Mouse (Mus musculus) right cerebral cortex, postnatal 14 days (tissue): Measurements from ENCODE around the gene Gpd2.

Experiments
- DNase-seq: peaks from one replicate; pipeline ENCODE4 v3.0.0; 2022

Gene Gpd2

DNA sequence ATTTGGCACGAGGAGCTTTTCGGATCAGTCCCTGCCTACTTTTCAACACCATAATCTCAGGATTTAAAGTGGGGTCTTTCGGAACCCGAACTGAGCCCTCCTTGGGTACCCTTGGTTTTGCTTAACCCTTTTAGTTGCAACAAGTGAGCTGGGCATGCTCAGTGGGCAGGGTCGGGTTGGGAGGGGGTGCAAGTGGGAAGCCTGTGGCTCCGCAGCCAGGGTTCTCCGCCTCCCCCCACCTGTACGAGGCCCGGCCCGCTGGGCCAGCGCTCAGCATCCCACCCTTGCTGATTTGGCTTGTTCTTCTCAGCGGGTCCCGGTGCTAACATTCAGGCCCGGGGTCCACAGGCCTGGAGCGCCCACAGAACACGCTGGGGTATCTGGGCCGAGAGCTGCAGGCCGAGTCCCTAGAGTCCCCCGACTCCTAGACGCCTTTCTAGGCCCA lies at the start of gene Gpd2:
Gene Gpd2, plus strand, starts transcription at position 161 of the 445 bp plus-strand sequence.
- DNase-seq: peak; percentile 35

GRCm38 (mm10) chr2:57188237-57188636 lies 49.2 kb upstream of the Gpd2 start:
- no peak for DNase-seq

DNA sequence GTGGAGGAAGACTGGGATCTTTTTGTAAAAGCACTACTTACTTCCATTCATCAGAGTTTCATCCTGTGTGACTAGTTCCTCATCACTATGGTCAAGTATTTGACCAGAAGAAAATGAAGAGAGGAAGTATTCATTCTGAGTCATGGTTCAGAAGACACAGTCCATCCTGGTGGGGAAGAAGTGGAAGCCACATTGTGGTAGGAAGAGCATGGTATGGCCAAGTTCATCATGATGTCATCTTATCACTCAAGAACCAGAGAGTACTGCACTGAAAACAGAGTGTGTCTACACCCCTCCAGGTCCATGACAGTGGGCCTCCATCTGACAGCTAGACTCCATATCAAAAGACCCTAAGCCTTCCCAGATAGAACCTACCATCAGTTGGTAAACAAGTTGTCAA lies 46.6 kb upstream of the Gpd2 start:
- no peak for DNase-seq

- DNase-seq: no peak
Measured at GRCm38 (mm10) chr2:57199046-57199445, 38.4 kb upstream of the Gpd2 start.

DNA sequence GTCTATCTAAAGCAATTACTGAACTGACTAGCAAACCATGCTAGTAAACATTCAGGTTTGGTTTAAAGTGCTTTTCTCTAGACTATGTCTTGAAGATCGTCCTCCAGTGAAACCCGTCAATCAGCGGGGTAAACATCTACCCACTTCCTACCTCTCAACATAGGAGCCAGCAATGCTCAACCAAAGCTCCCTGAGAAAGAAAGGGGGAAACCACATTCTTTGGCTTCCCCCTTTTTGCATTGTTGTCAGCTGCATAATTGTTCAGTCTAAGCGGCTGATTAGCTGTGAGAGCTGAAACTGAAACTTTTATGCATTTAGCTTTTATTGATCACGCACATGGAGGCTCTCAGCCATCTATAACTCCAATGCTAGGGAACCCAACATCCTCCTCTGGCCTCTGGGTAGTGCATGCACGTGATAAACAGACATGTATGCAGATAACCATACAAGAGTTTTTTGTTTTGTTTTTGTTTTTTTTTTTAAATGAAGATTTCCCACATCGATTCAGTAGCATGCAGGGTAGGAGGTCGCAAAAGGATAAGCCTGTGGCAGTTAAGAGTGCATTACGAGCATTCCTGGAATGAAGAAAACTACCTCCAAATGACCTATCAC lies 28.9 kb upstream of the Gpd2 start:
- no peak for DNase-seq

DNA sequence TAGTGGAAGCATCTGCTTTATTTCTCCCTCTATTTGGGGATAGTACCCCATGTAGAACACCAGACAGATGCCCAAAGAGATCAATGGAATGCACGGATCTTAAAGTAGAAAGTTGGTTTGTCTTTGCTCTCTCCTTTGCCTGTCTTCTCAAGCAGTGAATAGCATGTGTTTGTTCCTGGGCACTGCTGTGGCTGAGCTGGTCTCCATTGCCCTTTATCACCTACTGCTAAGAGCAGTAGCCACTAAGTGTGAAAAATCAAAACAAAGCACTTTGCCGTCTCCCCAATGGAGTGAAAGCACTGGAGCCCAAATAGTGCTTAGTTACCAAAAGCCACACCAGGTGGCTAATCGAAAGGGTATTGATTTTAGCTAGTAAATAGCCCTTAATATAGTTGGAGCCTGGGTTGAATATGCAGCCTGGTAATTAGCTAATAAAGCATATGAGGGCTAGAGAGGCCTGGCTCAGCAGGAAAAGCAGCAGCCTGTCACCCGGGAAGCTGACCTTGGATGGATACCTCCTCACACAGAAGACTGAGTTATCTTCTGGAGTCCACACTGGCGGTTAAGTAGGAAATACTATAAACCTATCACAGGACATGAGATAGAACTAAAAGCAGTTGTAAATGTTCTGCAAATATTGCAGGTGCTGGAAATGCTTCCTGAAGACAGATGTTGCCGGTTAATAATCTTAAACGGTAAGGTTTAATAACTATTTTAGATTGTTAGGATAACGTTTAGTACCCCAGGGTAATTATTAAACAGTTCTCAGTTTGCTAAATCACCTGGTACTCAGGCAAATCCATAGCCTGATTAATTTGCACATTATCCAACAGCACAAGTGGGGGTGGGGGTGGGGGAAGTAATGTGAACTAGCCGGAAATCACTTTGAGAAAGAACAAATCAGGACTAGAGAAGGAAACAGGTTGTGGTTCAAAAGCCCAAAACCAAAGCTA lies 26.1 kb upstream of the Gpd2 start:
- no peak for DNase-seq

- DNase-seq: no peak
Measured at GRCm38 (mm10) chr2:57213364-57213763, 24.1 kb upstream of the Gpd2 start.

DNA sequence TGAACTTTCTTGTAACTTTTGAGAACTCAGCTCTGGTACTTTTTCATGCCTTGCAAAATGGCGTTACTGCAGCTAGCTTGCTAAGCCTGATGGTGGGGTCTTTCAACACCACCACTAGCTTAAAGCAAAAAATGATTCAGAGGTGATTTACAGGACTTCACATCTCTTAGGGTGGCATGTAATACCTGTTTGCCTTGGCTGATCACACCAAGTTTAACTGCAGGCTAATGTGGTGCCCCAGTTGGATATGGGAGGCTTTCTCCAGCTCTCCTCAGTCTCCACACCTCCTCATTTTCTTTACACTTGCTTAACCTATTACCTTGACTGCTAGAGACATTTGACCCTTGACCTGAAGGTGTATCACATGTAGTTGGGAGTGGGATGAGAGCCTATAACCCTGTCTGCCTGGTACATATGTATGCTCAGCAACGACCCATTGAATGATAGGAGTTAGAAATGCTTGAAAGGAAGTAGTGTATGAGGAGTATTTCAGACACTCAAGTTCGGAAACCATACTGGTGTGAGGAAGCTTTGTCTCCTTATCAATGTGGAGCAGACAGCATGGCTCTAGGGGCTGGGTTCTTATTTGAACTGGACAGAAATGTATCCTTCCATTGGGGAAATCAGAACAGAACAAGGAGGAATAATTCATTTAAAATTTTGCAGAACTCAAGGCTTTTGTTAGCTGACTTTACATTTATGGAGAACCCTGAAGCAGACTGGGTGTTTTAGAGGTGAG lies 14.0 kb upstream of the Gpd2 start:
- DNase-seq: no peak

DNA sequence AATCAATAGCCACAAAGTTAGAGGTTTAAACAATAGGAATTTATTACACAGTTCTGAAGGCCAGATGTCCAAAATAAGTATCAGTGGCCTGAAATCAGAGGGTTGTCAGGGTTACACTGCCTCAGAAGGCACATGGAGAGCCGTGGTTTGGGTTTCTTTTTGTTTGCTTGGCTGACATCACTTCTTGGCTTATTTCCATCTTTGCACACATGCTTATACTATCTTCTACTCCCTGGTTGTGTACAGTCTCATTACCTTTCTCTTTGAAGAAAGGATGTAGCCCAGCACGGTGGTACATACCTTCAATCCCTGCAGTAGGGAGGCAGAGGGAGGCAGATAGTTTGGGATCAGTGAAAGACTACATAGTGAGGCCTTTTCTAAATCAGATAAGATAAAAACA lies 12.2 kb upstream of the Gpd2 start:
- DNase-seq: no peak

- DNase-seq: no peak
Measured at GRCm38 (mm10) chr2:57227425-57227824, 10.0 kb upstream of the Gpd2 start.

GRCm38 (mm10) chr2:57229647-57230240 lies 7.7 kb upstream of the Gpd2 start:
- DNase-seq: no peak

- DNase-seq: no peak
Measured at GRCm38 (mm10) chr2:57231432-57231831, 6.0 kb upstream of the Gpd2 start.

DNA sequence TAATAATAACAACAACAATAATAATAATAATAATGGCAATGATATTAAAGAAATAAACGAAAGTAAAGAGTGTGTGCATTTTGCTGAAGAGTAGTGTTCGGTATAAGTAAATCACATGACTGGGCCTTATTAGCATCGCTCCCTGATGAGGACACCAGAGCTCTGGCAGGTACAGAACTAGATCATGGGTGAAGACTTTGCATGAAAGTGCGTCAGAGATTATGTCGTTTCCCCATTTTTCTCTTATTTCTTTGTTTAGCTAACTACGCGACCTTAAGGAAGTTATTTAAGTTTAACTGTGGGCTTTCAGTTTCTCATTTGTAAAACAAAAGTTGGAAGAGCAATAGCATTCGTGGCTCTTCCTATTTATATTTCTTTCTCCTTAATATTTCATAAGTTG lies 5.1 kb upstream of the Gpd2 start:
- no peak for DNase-seq

DNA sequence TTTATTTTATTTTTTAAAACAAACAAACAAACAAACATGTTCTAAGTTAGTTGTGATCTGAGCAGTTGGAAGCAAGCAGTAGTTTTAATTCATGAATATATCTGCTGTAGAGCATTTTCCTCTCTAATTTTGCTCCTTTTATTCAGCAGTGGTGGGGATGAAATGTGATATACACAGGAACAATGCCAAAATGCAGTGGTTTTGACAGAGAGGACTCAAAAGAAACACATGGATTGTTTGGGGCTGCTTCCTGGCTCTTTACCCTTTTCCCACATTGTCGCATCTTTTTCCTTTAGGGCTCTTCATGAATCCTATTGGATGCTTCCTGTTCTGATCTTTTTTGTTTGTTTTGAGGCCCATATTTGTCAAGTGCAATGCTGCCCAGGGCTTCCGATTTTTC lies 1.2 kb upstream of the Gpd2 start:
- no peak for DNase-seq

GRCm38 (mm10) chr2:57237026-57237425 lies 409 bp upstream of the Gpd2 start:
- DNase-seq: no peak

- peak; percentile 72 for DNase-seq
Measured at GRCm38 (mm10) chr2:57237920-57238613, 632 bp downstream of the Gpd2 start.

- no peak for DNase-seq
Measured at GRCm38 (mm10) chr2:57238614-57239165, 1.3 kb downstream of the Gpd2 start.

DNA sequence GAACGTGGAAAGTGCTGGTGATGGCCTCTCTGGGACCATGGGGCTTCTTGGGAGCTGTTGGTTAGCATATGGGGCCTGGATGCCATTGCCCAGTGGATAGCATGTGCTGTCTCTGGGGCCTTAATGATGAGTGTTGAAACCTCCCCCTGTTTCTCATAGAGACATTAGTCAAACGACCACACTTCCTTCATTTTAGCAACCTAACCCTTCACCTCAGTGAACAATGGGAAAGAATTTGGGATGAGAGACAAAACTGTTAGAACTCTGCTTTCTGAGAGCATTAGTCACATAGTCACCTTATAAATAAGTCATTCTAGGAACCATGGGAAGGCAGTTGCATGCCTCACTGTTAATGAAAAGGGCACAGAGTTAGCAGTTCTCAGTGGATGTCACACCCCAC lies 1.9 kb downstream of the Gpd2 start:
- no peak for DNase-seq

DNA sequence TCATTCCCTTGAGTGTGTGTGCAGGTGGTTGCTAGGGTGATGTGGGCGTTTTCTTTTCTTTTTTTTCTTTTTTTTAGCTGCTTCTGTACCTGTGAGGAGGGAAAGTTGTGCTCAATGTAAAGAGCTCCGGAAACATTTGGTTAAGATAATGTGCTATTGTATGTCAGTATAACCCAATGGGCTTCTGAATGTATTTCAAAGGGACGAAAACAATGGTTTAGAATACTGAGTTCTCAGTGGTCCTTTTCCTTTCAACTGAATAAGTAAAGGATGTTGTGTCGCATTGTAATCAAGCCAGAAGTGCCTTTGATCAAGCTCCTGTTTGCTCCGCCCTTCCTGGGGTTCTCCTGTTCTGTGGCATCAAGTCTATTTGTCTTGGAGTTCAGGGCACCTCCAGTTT lies 6.6 kb downstream of the Gpd2 start:
- no peak for DNase-seq

- DNase-seq: no peak
Measured at GRCm38 (mm10) chr2:57245721-57246328, 8.4 kb downstream of the Gpd2 start.

- no peak for DNase-seq
Measured at GRCm38 (mm10) chr2:57250113-57250512, 12.7 kb downstream of the Gpd2 start.
